Mouse (Mus musculus) MEL (cell line): ENCODE measurements around the gene Ptpro. TPM values are rescaled to one million over a fixed set of nuclear protein-coding genes. Genes with fewer than 3 reads are reported as not detected.

Source experiments
- DNase-seq: peaks from one replicate; pipeline ENCODE4 v3.0.0; 2011; ENCODE audit warnings: low read depth, low spot score
- H3K27ac ChIP-seq: 2 replicates; pipeline ENCODE4 v1.5.1; 2012; ENCODE audit warnings: low read depth, mild to moderate bottlenecking, control low read depth, low read length, moderate library complexity; ENCODE audit not compliant: control insufficient read depth
- H3K27me3 ChIP-seq, 2 experiments: fragments of 150-350 bp in 1 of 2; sonication (generic) in 1 of 2; 2 replicates each; pipeline ENCODE4 v1.6.1; 2012; ENCODE audit warnings: low read length in 2 of 2, mild to moderate bottlenecking in 2 of 2, improper control_type of control experiment in 1 of 2, moderate library complexity in 1 of 2; ENCODE audit not compliant: insufficient read depth in 2 of 2, control insufficient read depth in 1 of 2
- H3K36me3 ChIP-seq, 2 experiments: 2 replicates each; pipeline ENCODE4 v1.6.1; 2012 to 2014; ENCODE audit warnings: low read length in 2 of 2, improper control_type of control experiment in 1 of 2, inconsistent platforms in 1 of 2, mild to moderate bottlenecking in 1 of 2; ENCODE audit not compliant: insufficient read depth in 2 of 2, control insufficient read depth in 1 of 2
- H3K4me1 ChIP-seq, 2 experiments: fragments of 150-350 bp in 1 of 2; sonication (generic) in 1 of 2; 2 replicates each; pipeline ENCODE4 v1.6.1; 2012; ENCODE audit warnings: low read length in 2 of 2, improper control_type of control experiment in 1 of 2, mild to moderate bottlenecking in 1 of 2; ENCODE audit not compliant: insufficient read depth in 2 of 2, control insufficient read depth in 1 of 2
- H3K4me3 ChIP-seq, 2 experiments: fragments of 150-350 bp in 1 of 2; sonication (generic) in 1 of 2; 2 replicates each; pipeline ENCODE4 v1.5.1; 2012; ENCODE audit warnings: low read depth in 2 of 2, low read length in 2 of 2, mild to moderate bottlenecking in 2 of 2, moderate library complexity in 2 of 2, control low read depth in 1 of 2, improper control_type of control experiment in 1 of 2; ENCODE audit not compliant: control insufficient read depth in 1 of 2, insufficient read depth in 1 of 2
- H3K79me2 ChIP-seq: 2 replicates; pipeline ENCODE4 v1.6.1; 2012; ENCODE audit warnings: mild to moderate bottlenecking, low read length, moderate library complexity; ENCODE audit not compliant: control insufficient read depth, poor library complexity, insufficient read depth
- H3K9ac ChIP-seq: 2 replicates; pipeline ENCODE4 v1.6.1; 2012; ENCODE audit warnings: low read depth, mild to moderate bottlenecking, control low read depth, low read length, moderate library complexity; ENCODE audit not compliant: control insufficient read depth, poor library complexity, severe bottlenecking
- H3K9me3 ChIP-seq: fragments of 150-350 bp; sonication (generic); replicated peaks from 2 replicates; pipeline ENCODE4 v1.6.1; 2012; ENCODE audit warnings: mild to moderate bottlenecking, low read length, improper control_type of control experiment, moderate library complexity; ENCODE audit not compliant: insufficient read depth
- BHLHE40 ChIP-seq: IDR thresholded peaks from 2 replicates; pipeline ENCODE4 v1.6.1; 2012; ENCODE audit warnings: low read depth, mild to moderate bottlenecking, inconsistent platforms, low read length, improper control_type of control experiment, borderline replicate concordance
- CHD1 ChIP-seq: IDR thresholded peaks from 2 replicates; pipeline ENCODE4 v1.6.1; 2012; ENCODE audit warnings: low read depth, mild to moderate bottlenecking, inconsistent platforms, low read length, improper control_type of control experiment
- CTCF ChIP-seq, 3 experiments: IDR thresholded peaks in 2 of 3; conservative IDR thresholded peaks in 1 of 3; 2 replicates each; pipeline ENCODE4 v1.5.1; 2011 to 2012; ENCODE audit warnings: low read length in 3 of 3, low read depth in 2 of 3, mild to moderate bottlenecking in 2 of 3, improper control_type of control experiment in 1 of 3, inconsistent platforms in 1 of 3, mixed read lengths in 1 of 3, moderate library complexity in 1 of 3; ENCODE audit not compliant: control insufficient read depth in 1 of 3, insufficient read depth in 1 of 3, poor library complexity in 1 of 3, severe bottlenecking in 1 of 3
- ELF1 ChIP-seq: IDR thresholded peaks from 2 replicates; pipeline ENCODE4 v1.6.1; 2014; ENCODE audit warnings: low read depth, mild to moderate bottlenecking, inconsistent platforms, low read length, improper control_type of control experiment, moderate library complexity
- EP300 ChIP-seq, 2 experiments: IDR thresholded peaks; 2 replicates each; pipeline ENCODE4 v1.6.1; 2011; ENCODE audit warnings: improper control_type of control experiment in 2 of 2, low read length in 2 of 2, low read depth in 1 of 2, mild to moderate bottlenecking in 1 of 2
- ETS1 ChIP-seq: IDR thresholded peaks from 2 replicates; pipeline ENCODE4 v1.6.1; 2012; ENCODE audit warnings: low read depth, mild to moderate bottlenecking, inconsistent platforms, low read length, improper control_type of control experiment, moderate library complexity
- HCFC1 ChIP-seq: IDR thresholded peaks from 2 replicates; pipeline ENCODE4 v1.6.1; 2012; ENCODE audit warnings: low read depth, mild to moderate bottlenecking, inconsistent platforms, low read length, improper control_type of control experiment, moderate library complexity
- JUND ChIP-seq: IDR thresholded peaks from 2 replicates; pipeline ENCODE4 v1.6.1; 2011; ENCODE audit warnings: low read depth, mild to moderate bottlenecking, improper control_type of control experiment, low read length
- KAT2A ChIP-seq: conservative IDR thresholded peaks from 2 replicates; pipeline ENCODE4 v1.6.1; 2012; ENCODE audit warnings: low read depth, low read length, improper control_type of control experiment, inconsistent platforms
- MAFK ChIP-seq: IDR thresholded peaks from 2 replicates; pipeline ENCODE4 v1.6.1; 2011; ENCODE audit warnings: low read depth, mild to moderate bottlenecking, low read length, improper control_type of control experiment, borderline replicate concordance
- MAX ChIP-seq: IDR thresholded peaks from 2 replicates; pipeline ENCODE4 v1.6.1; 2011; ENCODE audit warnings: low read length, improper control_type of control experiment
- MAZ ChIP-seq: IDR thresholded peaks from 2 replicates; pipeline ENCODE4 v1.6.1; 2012; ENCODE audit warnings: low read depth, mild to moderate bottlenecking, inconsistent platforms, low read length, improper control_type of control experiment
- MXI1 ChIP-seq: IDR thresholded peaks from 2 replicates; pipeline ENCODE4 v1.6.1; 2011; ENCODE audit warnings: mild to moderate bottlenecking, low read depth, low read length, improper control_type of control experiment
- MYB ChIP-seq: IDR thresholded peaks from 2 replicates; pipeline ENCODE4 v1.6.1; 2011; ENCODE audit warnings: mild to moderate bottlenecking, low read depth, low read length, improper control_type of control experiment
- MYC ChIP-seq: IDR thresholded peaks from 2 replicates; pipeline ENCODE4 v1.6.1; 2011; ENCODE audit warnings: low read depth, mild to moderate bottlenecking, low read length, improper control_type of control experiment, moderate library complexity
- NRF1 ChIP-seq: IDR thresholded peaks from 2 replicates; pipeline ENCODE4 v1.6.1; 2014; ENCODE audit warnings: low read depth, mild to moderate bottlenecking, inconsistent platforms, low read length, improper control_type of control experiment, moderate library complexity; ENCODE audit not compliant: poor library complexity, insufficient read depth, severe bottlenecking
- POLR2A ChIP-seq, 2 experiments: IDR thresholded peaks; 2 replicates each; pipeline ENCODE4 v1.6.1; 2011 to 2012; ENCODE audit warnings: low read length in 2 of 2, mild to moderate bottlenecking in 2 of 2, control low read depth in 1 of 2, improper control_type of control experiment in 1 of 2, low read depth in 1 of 2, moderate library complexity in 1 of 2; ENCODE audit not compliant: control insufficient read depth in 1 of 2, insufficient read depth in 1 of 2, poor library complexity in 1 of 2
- POLR2AphosphoS2 ChIP-seq: IDR thresholded peaks from 2 replicates; pipeline ENCODE4 v1.6.1; 2011; ENCODE audit warnings: low read length, improper control_type of control experiment
- POLR2AphosphoS5 ChIP-seq: IDR thresholded peaks from 2 replicates; pipeline ENCODE4 v1.6.1; 2012; ENCODE audit warnings: low read depth, borderline replicate concordance, mild to moderate bottlenecking, inconsistent platforms, low read length, moderate library complexity, mixed read lengths
- RAD21 ChIP-seq: IDR thresholded peaks from 2 replicates; pipeline ENCODE4 v1.6.1; 2011; ENCODE audit warnings: mild to moderate bottlenecking, low read depth, low read length, improper control_type of control experiment
- SIN3A ChIP-seq: IDR thresholded peaks from 2 replicates; pipeline ENCODE4 v1.6.1; 2012; ENCODE audit warnings: low read length, improper control_type of control experiment, inconsistent platforms
- SMC3 ChIP-seq: IDR thresholded peaks from 2 replicates; pipeline ENCODE4 v1.6.1; 2011; ENCODE audit warnings: low read depth, low read length, improper control_type of control experiment
- TAL1 ChIP-seq: IDR thresholded peaks from 2 replicates; pipeline ENCODE4 v1.6.1; 2012; ENCODE audit warnings: mild to moderate bottlenecking, inconsistent platforms, low read length, moderate library complexity, mixed read lengths
- TBP ChIP-seq: IDR thresholded peaks from 2 replicates; pipeline ENCODE4 v1.8.0; 2011; ENCODE audit warnings: low read depth, low read length, improper control_type of control experiment
- TCF12 ChIP-seq: IDR thresholded peaks from 2 replicates; pipeline ENCODE4 v1.6.1; 2014; ENCODE audit warnings: low read depth, mild to moderate bottlenecking, inconsistent platforms, low read length, improper control_type of control experiment, moderate library complexity
- UBTF ChIP-seq: IDR thresholded peaks from 2 replicates; pipeline ENCODE4 v1.6.1; 2012; ENCODE audit warnings: low read depth, mild to moderate bottlenecking, inconsistent platforms, low read length, improper control_type of control experiment, moderate library complexity, borderline replicate concordance; ENCODE audit not compliant: insufficient read depth
- USF1 ChIP-seq: IDR thresholded peaks from 2 replicates; pipeline ENCODE4 v1.6.1; 2014; ENCODE audit warnings: low read depth, mild to moderate bottlenecking, inconsistent platforms, low read length, improper control_type of control experiment, moderate library complexity
- USF2 ChIP-seq, 2 experiments: IDR thresholded peaks; 2 replicates each; pipeline ENCODE4 v1.6.1; 2011 to 2012; ENCODE audit warnings: improper control_type of control experiment in 2 of 2, low read length in 2 of 2, borderline replicate concordance in 1 of 2, inconsistent platforms in 1 of 2, low read depth in 1 of 2, mild to moderate bottlenecking in 1 of 2; ENCODE audit not compliant: insufficient read depth in 1 of 2
- ZMIZ1 ChIP-seq: IDR thresholded peaks from 2 replicates; pipeline ENCODE4 v1.6.1; 2012; ENCODE audit warnings: low read depth, mild to moderate bottlenecking, inconsistent platforms, low read length, improper control_type of control experiment, moderate library complexity
- ZNF384 ChIP-seq: IDR thresholded peaks from 2 replicates; pipeline ENCODE4 v1.6.1; 2012; ENCODE audit warnings: low read depth, mild to moderate bottlenecking, inconsistent platforms, low read length, improper control_type of control experiment
- polyA plus RNA-seq, 2 experiments: library from polyadenylated mRNA; stranded (reverse) in 1 of 2; unstranded in 1 of 2; fragments of >175 nt in 1 of 2; fragments of >200 nt in 1 of 2; gene quantifications; 2 replicates each; pipeline versions ENCODE4 v1.2.1 to v1.2.4; 2012; ENCODE audit warnings: low replicate concordance in 2 of 2, low read depth in 1 of 2; ENCODE audit not compliant: insufficient read length in 2 of 2, insufficient read depth in 1 of 2, missing spikeins in 1 of 2
- total RNA-seq: library from RNA; depleted of rRNA; stranded (reverse); fragments of 300-350 nt; gene quantifications from 2 replicates; pipeline ENCODE4 v1.2.3, GENCODE M21; 2012

Gene Ptpro
- total and polyA plus RNA-seq, 3 experiments = not detected

GRCm38 (mm10) chr6:137364681-137365080, 112.6 kb downstream of the Ptpro start:
- no peaks in the 10 kb centered on the region for H3K36me3 ChIP-seq
- H3K27ac ChIP-seq = no peak overlapping the region
- TF ChIP-seq BHLHE40 (no peak), MYC (no peak), HCFC1 (no peak), SMC3 (no peak), POLR2A (IDR thresholded peaks at IDR 0.05; ENCODE audit: control insufficient read depth in 1 of 2, insufficient read depth in 1 of 2, low read depth in 1 of 2, low read length in 2 of 2, poor library complexity in 1 of 2) (no peak), USF1 (no peak)
- TF ChIP-seq, all 39 proteins: peak for 0
- Histone ChIP-seq H3K9me3 (no peaks in the 10 kb centered on the region), H3K79me2 (no peaks in the 10 kb centered on the region), H3K4me1 (no peaks in the 10 kb centered on the region), H3K27me3 (no peaks in the 10 kb centered on the region), H3K4me3 (no peak overlapping the region), H3K9ac (no peak overlapping the region)
- no peak for DNase-seq

- DNase-seq = no peak
- no peak overlapping the region for H3K27ac ChIP-seq
- no peaks in the 10 kb centered on the region for H3K79me2 ChIP-seq
Measured at GRCm38 (mm10) chr6:137365637-137366036, 113.5 kb downstream of the Ptpro start.

GRCm38 (mm10) chr6:137370745-137371144, 118.6 kb downstream of the Ptpro start:
- Histone ChIP-seq H3K4me1 (no peaks in the 10 kb centered on the region), H3K4me3 (no peak overlapping the region), H3K79me2 (no peaks in the 10 kb centered on the region), H3K27ac (no peak overlapping the region), H3K9ac (no peak overlapping the region), H3K27me3 (no peaks in the 10 kb centered on the region), H3K9me3 (no peaks in the 10 kb centered on the region), H3K36me3 (no peaks in the 10 kb centered on the region)
- DNase-seq = no peak
- no peak for TF ChIP-seq CHD1
- TF ChIP-seq ETS1 = no peak
- TF ChIP-seq SMC3 = no peak
- TF ChIP-seq ZMIZ1 = no peak
- TF ChIP-seq MAZ = no peak
- TF ChIP-seq TBP = no peak
- no peak for TF ChIP-seq POLR2AphosphoS2
- TF ChIP-seq BHLHE40 = no peak
- no peak for TF ChIP-seq MYB
- no peak for TF ChIP-seq ZNF384
- no peak for TF ChIP-seq UBTF
- no peak for TF ChIP-seq USF1
- no peak for TF ChIP-seq SIN3A
- TF ChIP-seq POLR2AphosphoS5 = no peak
- TF ChIP-seq MYC = no peak
- no peak for TF ChIP-seq ELF1
- no peak for TF ChIP-seq KAT2A
- TF ChIP-seq USF2 (IDR thresholded peaks at IDR 0.05; ENCODE audit: borderline replicate concordance in 1 of 2, insufficient read depth in 1 of 2, low read depth in 1 of 2, low read length in 2 of 2) = no peak
- TF ChIP-seq CTCF (IDR thresholded peaks at IDR 0.05 in 2 of 3, conservative IDR thresholded peaks at IDR 0.05 in 1 of 3; ENCODE audit: control insufficient read depth in 1 of 3, insufficient read depth in 1 of 3, low read depth in 2 of 3, low read length in 3 of 3, poor library complexity in 1 of 3, severe bottlenecking in 1 of 3) = no peak

More at GRCm38 (mm10) chr6:137365637-137366036, 113.5 kb downstream of the Ptpro start:
- Histone ChIP-seq H3K27me3 (no peaks in the 10 kb centered on the region), H3K9me3 (no peaks in the 10 kb centered on the region), H3K36me3 (no peaks in the 10 kb centered on the region), H3K4me3 (no peak overlapping the region), H3K9ac (no peak overlapping the region), H3K4me1 (no peaks in the 10 kb centered on the region)
- no peak for TF ChIP-seq JUND
- no peak for TF ChIP-seq CTCF (IDR thresholded peaks at IDR 0.05 in 2 of 3, conservative IDR thresholded peaks at IDR 0.05 in 1 of 3; ENCODE audit: control insufficient read depth in 1 of 3, insufficient read depth in 1 of 3, low read depth in 2 of 3, low read length in 3 of 3, poor library complexity in 1 of 3, severe bottlenecking in 1 of 3)
- no peak for TF ChIP-seq ZMIZ1
- no peak for TF ChIP-seq SMC3
- no peak for TF ChIP-seq RAD21
- TF ChIP-seq EP300 (IDR thresholded peaks at IDR 0.05; ENCODE audit: low read depth in 1 of 2, low read length in 2 of 2) = no peak
- TF ChIP-seq TAL1 = no peak
- no peak for TF ChIP-seq POLR2AphosphoS5
- no peak for TF ChIP-seq ZNF384
- TF ChIP-seq KAT2A = no peak
- TF ChIP-seq NRF1 = no peak
- TF ChIP-seq MXI1 = no peak
- no peak for TF ChIP-seq TCF12
- no peak for TF ChIP-seq MAFK
- TF ChIP-seq MAX = no peak
